Comparison of ENCODE assay signal across 22 mouse cellular contexts in genomic region chr5:107122622-107123021, GRCm38 (mm10).
A peak's percentile ranks its signal among the peaks of the same experiment; 100 is the strongest.
DNase-seq lines count a peak whose midpoint lies in the region; ATAC-seq lines count a peak whose summit lies in the region.
"Had no signal": no experiment of that assay in that cellular context is flagged by ENCODE, and none has a peak within 500 bp of the region (broad histone marks: within the 10 kb centered on the region; RNA-seq: fewer than 3 reads in every experiment).

No protein-coding gene starts in this region.

- ATAC-seq in embryonic facial prominence, embryonic 14.5 days (ENCODE audit: low read depth): no peak
- ATAC-seq: hindbrain, embryonic 16.5 days; intestine, embryonic 16.5 days; lung, postnatal 0 days; midbrain, embryonic 13.5 days; Patski had no signal

- H3K4me1 ChIP-seq in embryonic facial prominence, embryonic 14.5 days (ENCODE audit: control insufficient read depth, insufficient read depth, low read length): peaks cover 45% of the 10 kb centered on the region
- H3K4me1 ChIP-seq: midbrain, embryonic 13.5 days had no signal

- no peak overlapping the region for H3K9ac ChIP-seq in embryonic facial prominence, embryonic 14.5 days (ENCODE audit: low read depth, low read length)
- H3K9ac ChIP-seq: embryonic facial prominence, embryonic 13.5 days; midbrain, embryonic 13.5 days; neural tube, embryonic 13.5 days had no signal

- 54% methylated on average over 4 of the region's 4 CpGs for WGBS in embryonic facial prominence, embryonic 14.5 days

- no peak overlapping the region for H3K4me2 ChIP-seq in embryonic facial prominence, embryonic 14.5 days (ENCODE audit: low read depth, low read length)
- H3K4me2 ChIP-seq: embryonic facial prominence, embryonic 13.5 days; midbrain, embryonic 13.5 days; neural tube, embryonic 13.5 days had no signal

- peaks cover 33% of the 10 kb centered on the region for H3K36me3 ChIP-seq in embryonic facial prominence, embryonic 14.5 days (ENCODE audit: control insufficient read depth, insufficient read depth, low read length)
- H3K36me3 ChIP-seq: midbrain, embryonic 13.5 days had no signal

- H3K27me3 ChIP-seq in embryonic facial prominence, embryonic 14.5 days (replicated peaks; ENCODE audit: control insufficient read depth, insufficient read depth, low read length): no peaks in the 10 kb centered on the region
- H3K27me3 ChIP-seq: embryonic facial prominence, embryonic 13.5 days; midbrain, embryonic 13.5 days; neural tube, embryonic 13.5 days; Patski had no signal

- peak; percentile 47 to 61 for DNase-seq in heart, adult 9 months (ENCODE audit: low spot score in 2 of 2)
- no peak for DNase-seq in heart, postnatal 4 days
- peak; percentile 54 for DNase-seq in lung, postnatal 36 days
- DNase-seq in lung, postnatal 25 days (ENCODE audit: low spot score): no peak
- no peak for DNase-seq in embryonic facial prominence, embryonic 14.5 days (ENCODE audit: low spot score)
- DNase-seq in skeletal muscle tissue, adult 2 months (ENCODE audit: low read depth, low spot score): peak; percentile 58
- DNase-seq in layer of hippocampus, postnatal 10 days (ENCODE audit: low spot score in 2 of 2): no peak
- DNase-seq: adrenal gland, postnatal 36 days; cerebellum, adult 18-20 months; cerebellum, postnatal 36 days; gastrocnemius, postnatal 25 days; layer of hippocampus, postnatal 36 days; liver; right cerebral cortex, adult 18-20 months; thymus, postnatal 25 days had no signal

- H3K27ac ChIP-seq in embryonic facial prominence, embryonic 14.5 days (replicated peaks; ENCODE audit: low read depth, low read length): peak overlapping the region; percentile 15
- H3K27ac ChIP-seq: embryonic facial prominence, embryonic 13.5 days; midbrain, embryonic 13.5 days; neural tube, embryonic 13.5 days had no signal

- no peak overlapping the region for H3K4me3 ChIP-seq in embryonic facial prominence, embryonic 14.5 days (ENCODE audit: low read depth, low read length)
- H3K4me3 ChIP-seq: embryonic facial prominence, embryonic 13.5 days; midbrain, embryonic 13.5 days; neural tube, embryonic 13.5 days had no signal

- no peaks in the 10 kb centered on the region for H3K9me3 ChIP-seq in embryonic facial prominence, embryonic 14.5 days (ENCODE audit: control insufficient read depth, low read length)
- H3K9me3 ChIP-seq: embryonic facial prominence, embryonic 13.5 days; midbrain, embryonic 13.5 days; neural tube, embryonic 13.5 days had no signal

Comparison
In these comparisons a context has a peak if more than half of its experiments do, and no peak if none do; other contexts are left out.
1. DNase-seq: peak in heart, adult 9 months (2 of 2), lung, postnatal 36 days (single experiment) and skeletal muscle tissue, adult 2 months (single experiment); none in heart, postnatal 4 days (single experiment), lung, postnatal 25 days (single experiment), embryonic facial prominence, embryonic 14.5 days (single experiment) and layer of hippocampus, postnatal 10 days (0 of 2).